Mouse (Mus musculus) heart, adult 2 months (tissue): ENCODE measurements at regions not wholly inside any gene's neighbourhood (a gene's known extent, or its start where the extent isn't known, plus 50 kb on each side); places are given as distances from the start of the nearest gene placed in this dataset.

Source experiments
- CTCF ChIP-seq: fragments of 200-600 bp; IDR thresholded peaks from 2 replicates; pipeline ENCODE4 v1.8.1; 2022; ENCODE audit warnings: antibody characterized with exemption, mild to moderate bottlenecking, moderate library complexity
- EP300 ChIP-seq: fragments of 200-500 bp; IDR thresholded peaks from 2 replicates; pipeline ENCODE4 v1.6.1; 2011; ENCODE audit warnings: low read depth, low read length, control low read depth; ENCODE audit not compliant: insufficient read depth

DNA sequence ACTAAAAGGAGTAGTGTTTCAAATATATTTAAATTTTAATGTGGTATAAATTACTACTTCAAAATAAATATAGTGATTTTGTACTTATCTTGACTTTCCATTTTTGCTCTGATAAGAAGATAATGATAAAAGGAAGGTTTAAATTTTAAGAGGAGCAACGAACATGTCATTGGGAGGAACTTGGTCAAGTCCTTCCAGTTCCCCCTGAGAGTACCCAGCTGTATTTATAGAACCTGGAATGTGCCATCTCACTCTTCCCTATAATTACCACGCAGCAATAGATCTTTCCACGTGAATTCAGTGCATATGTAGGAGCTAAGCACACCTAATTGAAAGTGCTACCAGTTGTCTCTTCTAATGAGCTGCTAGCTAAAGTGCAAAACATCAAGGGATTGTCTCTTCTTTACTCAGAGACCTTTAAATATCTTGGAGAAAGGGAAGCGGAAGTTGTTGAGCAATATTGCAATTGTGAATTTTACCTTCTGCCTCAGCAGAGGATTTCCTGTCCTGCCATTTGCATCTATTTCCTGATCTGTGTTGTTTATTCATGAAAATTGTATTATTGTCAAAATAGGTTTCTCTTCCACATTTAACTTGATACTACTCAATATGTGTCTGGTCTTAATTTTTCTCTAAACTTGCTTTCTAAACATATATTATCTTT is 1243.0 kb upstream of the Zeb2 start:
- TF ChIP-seq EP300 (no peak), CTCF (no peak)
